Mouse (Mus musculus): ENCODE measurements at regions not wholly inside any gene's neighbourhood (a gene's known extent, or its start where the extent isn't known, plus 50 kb on each side); places are given as distances from the start of the nearest gene placed in this dataset.
"Not testable (repeated sequence)": the region's sequence is repeated elsewhere in the genome, so short reads cannot be mapped to it uniquely, and the experiment has no call there.

- not testable (repeated sequence) for H3K36me3 ChIP-seq (ENCODE audit: control insufficient read depth, insufficient read depth, low read length); H3K4me1 ChIP-seq (replicated peaks; ENCODE audit: control insufficient read depth, insufficient read depth, low read length); H3K27me3 ChIP-seq (replicated peaks; ENCODE audit: control insufficient read depth, insufficient read depth, low read length); ATAC-seq (replicated peaks; ENCODE audit: low FRiP score, low TSS enrichment, low read depth); H3K4me3 ChIP-seq (ENCODE audit: low read depth, low read length); DNase-seq (ENCODE audit: low spot score); H3K4me2 ChIP-seq (ENCODE audit: low read length); H3K9me3 ChIP-seq (ENCODE audit: control insufficient read depth, low read length); H3K9ac ChIP-seq (ENCODE audit: low read length); H3K27ac ChIP-seq (ENCODE audit: low read depth)
- WGBS, result 7% methylated on average over 2 of the region's 2 CpGs
Observed at GRCm38 (mm10) chr12:23325756-23326155, 454.3 kb downstream of the Gm10330 start.

- DNase-seq (ENCODE audit: low spot score) (peak; percentile 68), ATAC-seq (replicated peaks; ENCODE audit: low FRiP score, low TSS enrichment, low read depth) (peak; percentile 93)
- not testable (repeated sequence) for H3K27me3 ChIP-seq (replicated peaks; ENCODE audit: control insufficient read depth, insufficient read depth, low read length); H3K36me3 ChIP-seq (ENCODE audit: control insufficient read depth, insufficient read depth, low read length); H3K27ac ChIP-seq (ENCODE audit: low read depth); H3K9ac ChIP-seq (ENCODE audit: low read length); H3K4me1 ChIP-seq (replicated peaks; ENCODE audit: control insufficient read depth, insufficient read depth, low read length); H3K9me3 ChIP-seq (ENCODE audit: control insufficient read depth, low read length)
- Histone ChIP-seq H3K4me2 (ENCODE audit: low read length) (peak overlapping the region; percentile 22; the same call in 1 of the 2 replicates), H3K4me3 (ENCODE audit: low read depth, low read length) (peak overlapping the region; percentile 27)
- WGBS, result 0% methylated on average over 16 of the region's 38 CpGs
Observed at GRCm38 (mm10) chr12:23315186-23315585, 464.9 kb downstream of the Gm10330 start.

Measured in intestine, embryonic 14.5 days (tissue).